Mouse (Mus musculus) C2C12 (cell line): ENCODE data around the gene Rhof. TPM values are rescaled to one million over a fixed set of nuclear protein-coding genes. Genes with fewer than 3 reads are reported as not detected.
A peak's percentile ranks its signal among the peaks of the same experiment; 100 is the strongest.

ENCODE experiments used
- H3K27me3 ChIP-seq: one replicate; pipeline ENCODE4 v1.6.1; 2011; ENCODE audit not compliant: control insufficient read depth, insufficient read depth, insufficient read length
- H3K36me3 ChIP-seq: one replicate; pipeline ENCODE4 v1.6.1; 2011; ENCODE audit not compliant: control insufficient read depth, insufficient read depth
- H3K4me3 ChIP-seq: one replicate; pipeline ENCODE4 v1.5.1; 2011; ENCODE audit warnings: mild to moderate bottlenecking, control low read depth; ENCODE audit not compliant: poor library complexity, insufficient read depth, severe bottlenecking
- H3K79me2 ChIP-seq: one replicate; pipeline ENCODE4 v1.6.1; 2011; ENCODE audit not compliant: control insufficient read depth, insufficient read depth
- H3K79me3 ChIP-seq: one replicate; pipeline ENCODE4 v1.6.1; 2011; ENCODE audit warnings: low read depth, control low read depth
- H3ac ChIP-seq: one replicate; pipeline ENCODE3; 2011; ENCODE audit warnings: low read depth; ENCODE audit not compliant: control insufficient read depth, insufficient read length
- CTCF ChIP-seq: IDR thresholded peaks from one replicate; pipeline ENCODE4 v1.5.1; 2011; ENCODE audit not compliant: control insufficient read depth, insufficient read depth, insufficient read length
- MAX ChIP-seq: IDR thresholded peaks from one replicate; pipeline ENCODE4 v1.6.1; 2011; ENCODE audit warnings: mild to moderate bottlenecking, control low read depth
- MYOG ChIP-seq: IDR thresholded peaks from one replicate; pipeline ENCODE4 v1.6.1; 2011; ENCODE audit not compliant: control insufficient read depth, insufficient read length; ENCODE audit errors: extremely low read depth
- polyA plus RNA-seq: library from polyadenylated mRNA; unstranded; fragments of >200 nt; fragmentation: generic; extraction: Trizol; gene quantifications from one replicate; pipeline ENCODE4 v1.2.1, GENCODE M21; 2012; ENCODE audit warnings: missing spikeins

Gene Rhof
- polyA plus RNA-seq, 1 experiment, result 1.9 TPM

GRCm38 (mm10) chr5:123057366-123058250 is 74.9 kb downstream of the Rhof start:
- Histone ChIP-seq H3K79me3 (no peaks in the 10 kb centered on the region), H3K36me3 (no peaks in the 10 kb centered on the region), H3K4me3 (peak overlapping the region; percentile 32), H3K27me3 (no peaks in the 10 kb centered on the region), H3K79me2 (no peaks in the 10 kb centered on the region), H3ac (no peak overlapping the region)
- peak; percentile 14 for TF ChIP-seq CTCF
- no peak for TF ChIP-seq MAX
- TF ChIP-seq MYOG, result no peak

Other genes with a start within 250 kb of the Rhof start
- gene Kdm2b, start 142.9 kb downstream of the Rhof start, polyA plus RNA-seq, result 15.3 TPM
- gene Orai1, start 117.6 kb downstream of the Rhof start, polyA plus RNA-seq, result 10.8 TPM
- not detected for gene Morn3, start 85.7 kb downstream of the Rhof start, polyA plus RNA-seq
- 10.4 TPM for gene Tmem120b, start 64.3 kb downstream of the Rhof start, polyA plus RNA-seq
- 4.4 TPM for gene Setd1b, start 9.5 kb upstream of the Rhof start, polyA plus RNA-seq
- gene Psmd9, start 36.7 kb upstream of the Rhof start, polyA plus RNA-seq, result 33.2 TPM
- not detected for gene Hpd, start 50.0 kb upstream of the Rhof start, polyA plus RNA-seq
- gene Wdr66, start 119.4 kb upstream of the Rhof start, polyA plus RNA-seq, result 0.13 TPM
- gene Bcl7a, start 211.1 kb upstream of the Rhof start, polyA plus RNA-seq, result 5.6 TPM